Mouse (Mus musculus) ES-E14 (cell line): ENCODE measurements around the gene Htr6.

Experiments
- CHD2 ChIP-seq: IDR thresholded peaks from 2 replicates; pipeline ENCODE4 v1.6.1; 2014; ENCODE audit warnings: mild to moderate bottlenecking, low read depth, low read length, inconsistent platforms
- HCFC1 ChIP-seq: IDR thresholded peaks from 2 replicates; pipeline ENCODE4 v1.6.1; 2012; ENCODE audit warnings: low read length, inconsistent platforms, borderline replicate concordance; ENCODE audit not compliant: insufficient read depth
- MAFK ChIP-seq: IDR thresholded peaks from 2 replicates; pipeline ENCODE4 v1.6.1; 2014; ENCODE audit warnings: mild to moderate bottlenecking, low read depth, low read length, inconsistent platforms; ENCODE audit not compliant: insufficient read depth
- ZC3H11A ChIP-seq: IDR thresholded peaks from 2 replicates; pipeline ENCODE4 v1.6.1; 2012; ENCODE audit warnings: low read depth, mild to moderate bottlenecking, inconsistent platforms, low read length, borderline replicate concordance
- ZNF384 ChIP-seq: IDR thresholded peaks from 2 replicates; pipeline ENCODE4 v1.6.1; 2012; ENCODE audit warnings: low read depth, low read length, inconsistent platforms

GRCm38 (mm10) chr4:139059569-139059968 is 15.8 kb downstream of the Htr6 start:
- no peak for TF ChIP-seq ZC3H11A
- no peak for TF ChIP-seq MAFK
- TF ChIP-seq CHD2: no peak
- no peak for TF ChIP-seq HCFC1
- no peak for TF ChIP-seq ZNF384
